Mouse (Mus musculus): ENCODE measurements at regions not wholly inside any gene's neighbourhood (a gene's known extent, or its start where the extent isn't known, plus 50 kb on each side); places are given as distances from the start of the nearest gene placed in this dataset.

DNA sequence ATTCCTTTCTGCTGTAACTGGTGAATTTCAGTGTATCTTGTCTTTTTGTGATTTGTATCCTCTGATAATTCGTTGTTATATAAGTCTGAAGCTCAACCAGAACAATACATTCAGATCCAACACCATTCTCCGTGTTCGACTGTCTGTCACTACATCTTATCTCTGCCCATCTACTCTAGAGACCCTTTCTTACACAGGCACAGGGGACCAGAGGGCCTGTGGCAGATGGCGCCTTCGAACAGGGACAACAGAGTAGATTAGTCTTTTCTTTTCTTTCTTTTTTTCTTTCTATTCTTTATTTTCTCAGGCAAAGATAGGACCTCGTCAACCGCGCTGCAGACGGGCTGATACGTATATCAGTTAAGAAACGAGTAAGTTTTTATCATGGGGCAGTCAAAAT lies 215.3 kb downstream of the Gm21294 start:
- peak in 1 of 2 experiments; percentile 0 for DNase-seq (ENCODE audit: low spot score in 2 of 2)
